Mouse (Mus musculus): ENCODE measurements around the gene Clic6. TPM values are rescaled to one million over a fixed set of nuclear protein-coding genes. Genes with fewer than 3 reads are reported as not detected.

Gene Clic6
- polyA plus RNA-seq (2014; fragmentation: Nextera tagmentation; extraction: Ambion mirVana): 8.9 and 10.2 TPM in 2 replicates

GRCm38 (mm10) chr16:92485436-92485835 lies at the start of gene Clic6:
Gene Clic6, plus strand, starts transcription at chr16:92485736.
- H3K27me3 ChIP-seq (ENCODE audit: insufficient read depth, low read length): no peaks in the 10 kb centered on the region
- H3K4me1 ChIP-seq (ENCODE audit: insufficient read depth): no peaks in the 10 kb centered on the region
- H3K4me3 ChIP-seq (ENCODE audit: low read depth, low read length): no peak within 1 kb of the TSS
- H3K27ac ChIP-seq (ENCODE audit: low read depth): no peak within 1 kb of the TSS
- H3K9me3 ChIP-seq (ENCODE audit: low read depth, low read length): no peaks in the 10 kb centered on the region
- no peak within 1 kb of the TSS for H3K4me2 ChIP-seq
- WGBS: 83% methylated on average over 5 of the region's 5 CpGs
- DNase-seq: no peak
- TF ChIP-seq CTCF (IDR thresholded peaks at IDR 0.05; ENCODE audit: low read depth): no peak
- no peak for ATAC-seq (ENCODE audit: insufficient read depth)
- H3K36me3 ChIP-seq (ENCODE audit: insufficient read depth): no peaks in the 10 kb centered on the region
- H3K9ac ChIP-seq: no peak within 1 kb of the TSS

- Histone ChIP-seq H3K4me3 (ENCODE audit: low read depth, low read length) (no peak overlapping the region), H3K4me1 (ENCODE audit: insufficient read depth) (peaks cover 11% of the 10 kb centered on the region; the same call in 1 of the 2 replicates), H3K9ac (no peak overlapping the region), H3K4me2 (no peak overlapping the region), H3K36me3 (ENCODE audit: insufficient read depth) (no peaks in the 10 kb centered on the region; the same call in 1 of the 2 replicates), H3K27ac (ENCODE audit: low read depth) (no peak overlapping the region), H3K9me3 (ENCODE audit: low read depth, low read length) (no peaks in the 10 kb centered on the region), H3K27me3 (ENCODE audit: insufficient read depth, low read length) (no peaks in the 10 kb centered on the region)
- ATAC-seq (ENCODE audit: insufficient read depth) (no peak), DNase-seq (no peak)
- no peak for TF ChIP-seq CTCF (IDR thresholded peaks at IDR 0.05; ENCODE audit: low read depth)
- 66% methylated on average over 2 of the region's 2 CpGs for WGBS
These were observed 45.8 kb upstream of the Clic6 start for GRCm38 (mm10) chr16:92439775-92440174.

- no peak for TF ChIP-seq CTCF (IDR thresholded peaks at IDR 0.05; ENCODE audit: low read depth)
- Histone ChIP-seq H3K27ac (ENCODE audit: low read depth) (no peak overlapping the region), H3K4me1 (ENCODE audit: insufficient read depth) (peaks cover 11% of the 10 kb centered on the region; the same call in 1 of the 2 replicates), H3K27me3 (ENCODE audit: insufficient read depth, low read length) (no peaks in the 10 kb centered on the region), H3K4me2 (no peak overlapping the region), H3K9ac (no peak overlapping the region), H3K9me3 (ENCODE audit: low read depth, low read length) (no peaks in the 10 kb centered on the region), H3K36me3 (ENCODE audit: insufficient read depth) (no peaks in the 10 kb centered on the region), H3K4me3 (ENCODE audit: low read depth, low read length) (no peak overlapping the region)
- WGBS: 69% methylated on average over 8 of the region's 8 CpGs
- DNase-seq: no peak
- ATAC-seq (ENCODE audit: insufficient read depth): no peak
These were observed 45.3 kb upstream of the Clic6 start for GRCm38 (mm10) chr16:92440229-92440628.

GRCm38 (mm10) chr16:92441203-92441602 lies 44.3 kb upstream of the Clic6 start:
- 70% methylated on average over 3 of the region's 3 CpGs for WGBS
- H3K9ac ChIP-seq: no peak overlapping the region
- no peak for DNase-seq

GRCm38 (mm10) chr16:92442150-92442549 lies 43.4 kb upstream of the Clic6 start:
- Histone ChIP-seq H3K27me3 (ENCODE audit: insufficient read depth, low read length) (no peaks in the 10 kb centered on the region), H3K4me1 (ENCODE audit: insufficient read depth) (peaks cover 11% of the 10 kb centered on the region; the same call in 1 of the 2 replicates), H3K9me3 (ENCODE audit: low read depth, low read length) (no peaks in the 10 kb centered on the region), H3K4me2 (no peak overlapping the region), H3K36me3 (ENCODE audit: insufficient read depth) (no peaks in the 10 kb centered on the region), H3K27ac (ENCODE audit: low read depth) (no peak overlapping the region), H3K9ac (no peak overlapping the region), H3K4me3 (ENCODE audit: low read depth, low read length) (no peak overlapping the region)
- no peak for TF ChIP-seq CTCF (IDR thresholded peaks at IDR 0.05; ENCODE audit: low read depth)
- no peak for DNase-seq
- 87% methylated on average over 11 of the region's 11 CpGs for WGBS
- no peak for ATAC-seq (ENCODE audit: insufficient read depth)

More at GRCm38 (mm10) chr16:92441203-92441602, 44.3 kb upstream of the Clic6 start:
- Histone ChIP-seq H3K36me3 (ENCODE audit: insufficient read depth) (no peaks in the 10 kb centered on the region), H3K9me3 (ENCODE audit: low read depth, low read length) (no peaks in the 10 kb centered on the region), H3K4me2 (no peak overlapping the region), H3K4me1 (ENCODE audit: insufficient read depth) (peaks cover 11% of the 10 kb centered on the region; the same call in 1 of the 2 replicates), H3K27ac (ENCODE audit: low read depth) (no peak overlapping the region), H3K4me3 (ENCODE audit: low read depth, low read length) (no peak overlapping the region), H3K27me3 (ENCODE audit: insufficient read depth, low read length) (no peaks in the 10 kb centered on the region)
- TF ChIP-seq CTCF (IDR thresholded peaks at IDR 0.05; ENCODE audit: low read depth): no peak
- no peak for ATAC-seq (ENCODE audit: insufficient read depth)

GRCm38 (mm10) chr16:92442946-92443345 lies 42.6 kb upstream of the Clic6 start:
- H3K9ac ChIP-seq: no peak overlapping the region
- peak overlapping the region; percentile 74; the same call in 1 of the 2 replicates for H3K27ac ChIP-seq (ENCODE audit: low read depth)
- no peak overlapping the region for H3K4me2 ChIP-seq
- peaks cover 11% of the 10 kb centered on the region; the same call in 1 of the 2 replicates for H3K4me1 ChIP-seq (ENCODE audit: insufficient read depth)
- no peaks in the 10 kb centered on the region for H3K36me3 ChIP-seq (ENCODE audit: insufficient read depth)
- no peak for DNase-seq
- ATAC-seq (ENCODE audit: insufficient read depth): no peak
- H3K9me3 ChIP-seq (ENCODE audit: low read depth, low read length): no peaks in the 10 kb centered on the region
- TF ChIP-seq CTCF (IDR thresholded peaks at IDR 0.05; ENCODE audit: low read depth): no peak
- WGBS: 71% methylated on average over 4 of the region's 4 CpGs
- no peak overlapping the region for H3K4me3 ChIP-seq (ENCODE audit: low read depth, low read length)
- H3K27me3 ChIP-seq (ENCODE audit: insufficient read depth, low read length): no peaks in the 10 kb centered on the region

GRCm38 (mm10) chr16:92443644-92444113 lies 41.9 kb upstream of the Clic6 start:
- peaks cover 11% of the 10 kb centered on the region; the same call in 1 of the 2 replicates for H3K4me1 ChIP-seq (ENCODE audit: insufficient read depth)
- H3K4me3 ChIP-seq (ENCODE audit: low read depth, low read length): no peak overlapping the region
- H3K4me2 ChIP-seq: no peak overlapping the region
- TF ChIP-seq CTCF (IDR thresholded peaks at IDR 0.05; ENCODE audit: low read depth): peak; percentile 41
- 24% methylated on average over 13 of the region's 13 CpGs for WGBS
- peak; percentile 71 for ATAC-seq (ENCODE audit: insufficient read depth)
- no peak overlapping the region for H3K9ac ChIP-seq
- peak overlapping the region; percentile 74 for H3K27ac ChIP-seq (ENCODE audit: low read depth)
- peak; percentile 76 for DNase-seq
- no peaks in the 10 kb centered on the region for H3K36me3 ChIP-seq (ENCODE audit: insufficient read depth)
- no peaks in the 10 kb centered on the region for H3K27me3 ChIP-seq (ENCODE audit: insufficient read depth, low read length)
- H3K9me3 ChIP-seq (ENCODE audit: low read depth, low read length): no peaks in the 10 kb centered on the region

Data from lung, embryonic 14.5 days (tissue).